Mouse (Mus musculus) CD4-positive, CD25-positive, alpha-beta regulatory T cell, adult 2 months (primary cell): Measurements from ENCODE around the gene Stac.

ENCODE experiments used
- DNase-seq: peaks from one replicate; pipeline ENCODE4 v3.0.0-alpha.2; 2012; ENCODE audit warnings: low read depth, low spot score

The Stac gene

GRCm38 (mm10) chr9:111606603-111607002 is 83.5 kb downstream of the Stac start:
- no peak for DNase-seq

GRCm38 (mm10) chr9:111587527-111587926 is 102.6 kb downstream of the Stac start:
- no peak for DNase-seq

GRCm38 (mm10) chr9:111578784-111579183 is 111.4 kb downstream of the Stac start:
- no peak for DNase-seq

- no peak for DNase-seq
Observed at GRCm38 (mm10) chr9:111577453-111577852, 112.7 kb downstream of the Stac start.

- DNase-seq, result no peak
Observed at GRCm38 (mm10) chr9:111575889-111576288, 114.3 kb downstream of the Stac start.

GRCm38 (mm10) chr9:111573836-111574235 is 116.3 kb downstream of the Stac start:
- no peak for DNase-seq

- no peak for DNase-seq
Observed at GRCm38 (mm10) chr9:111571619-111572018, 118.5 kb downstream of the Stac start.

- DNase-seq, result no peak
Observed at GRCm38 (mm10) chr9:111564176-111564575, 126.0 kb downstream of the Stac start.

GRCm38 (mm10) chr9:111563226-111563625 is 126.9 kb downstream of the Stac start:
- DNase-seq, result no peak

- DNase-seq, result no peak
Observed at GRCm38 (mm10) chr9:111562217-111562988, 127.7 kb downstream of the Stac start.

GRCm38 (mm10) chr9:111556699-111557098 is 133.4 kb downstream of the Stac start:
- DNase-seq, result no peak

GRCm38 (mm10) chr9:111552865-111553264 is 137.3 kb downstream of the Stac start:
- DNase-seq, result no peak

- DNase-seq, result peak; percentile 39
Observed at GRCm38 (mm10) chr9:111551461-111552190, 138.5 kb downstream of the Stac start.

- DNase-seq, result no peak
Observed at GRCm38 (mm10) chr9:111550963-111551321, 139.2 kb downstream of the Stac start.

GRCm38 (mm10) chr9:111550281-111550962 is 139.7 kb downstream of the Stac start:
- DNase-seq, result no peak

- no peak for DNase-seq
Observed at GRCm38 (mm10) chr9:111542663-111543062, 147.5 kb downstream of the Stac start.

- no peak for DNase-seq
Observed at GRCm38 (mm10) chr9:111535445-111536064, 154.6 kb downstream of the Stac start.

- DNase-seq, result no peak
Observed at GRCm38 (mm10) chr9:111534744-111535423, 155.3 kb downstream of the Stac start.

- no peak for DNase-seq
Observed at GRCm38 (mm10) chr9:111523871-111524270, 166.3 kb downstream of the Stac start.

- no peak for DNase-seq
Observed at GRCm38 (mm10) chr9:111523111-111523510, 167.0 kb downstream of the Stac start.

GRCm38 (mm10) chr9:111522226-111522625 is 167.9 kb downstream of the Stac start:
- no peak for DNase-seq
